Mouse (Mus musculus): ENCODE results near the gene Mphosph9.
"Not testable (repeated sequence)": the region's sequence is repeated elsewhere in the genome, so short reads cannot be mapped to it uniquely, and the experiment has no call there.

Mphosph9 gene

DNA sequence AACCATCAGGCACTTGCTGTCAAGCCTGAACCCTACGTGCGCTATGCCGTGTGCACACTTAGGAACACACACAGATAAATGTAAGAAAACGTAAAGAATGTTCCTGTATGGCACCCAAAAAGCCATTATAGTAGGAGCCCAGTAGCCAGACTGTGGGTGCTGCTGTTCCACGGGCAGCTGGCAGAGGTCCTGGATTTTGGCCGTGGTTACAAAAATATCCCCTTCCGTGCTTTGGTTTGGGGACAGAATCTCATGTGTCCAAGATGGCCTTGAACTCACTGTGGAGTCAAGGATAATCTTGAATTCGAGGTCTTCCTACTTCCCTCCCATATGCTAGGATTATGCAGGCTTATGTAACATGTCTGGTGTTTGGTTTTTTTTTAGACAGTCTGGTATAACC, 15.1 kb upstream of the Mphosph9 start:
- no peak for DNase-seq (ENCODE audit: low read depth)

DNA sequence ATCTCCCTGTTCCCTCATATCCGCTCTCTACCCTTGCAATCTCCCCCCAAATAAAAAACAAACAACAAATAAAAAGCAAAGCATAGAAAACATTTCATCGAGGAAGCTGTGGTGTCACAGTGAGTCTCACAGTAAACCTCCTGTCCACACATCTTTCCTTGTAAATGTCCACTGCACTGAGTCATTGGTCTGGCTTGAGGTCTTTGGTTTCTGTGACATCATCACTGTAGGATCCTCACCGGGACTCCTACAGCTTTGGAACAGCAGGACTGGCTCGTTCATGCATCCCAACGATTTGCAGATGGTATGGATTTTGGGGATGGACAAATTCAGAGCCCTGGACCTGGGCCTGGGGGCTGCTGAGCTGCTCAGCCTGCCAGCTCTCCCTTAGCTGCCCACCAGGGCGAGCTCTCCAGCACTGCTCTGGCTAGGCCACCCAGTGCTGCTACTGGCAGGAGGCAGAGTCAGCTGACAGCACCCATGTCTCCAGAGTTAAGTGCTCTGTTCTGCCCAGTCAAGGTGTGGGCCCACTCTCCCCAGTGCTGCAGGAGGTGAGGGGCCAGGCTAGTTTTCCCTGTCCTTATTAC, 14.1 kb upstream of the Mphosph9 start:
- DNase-seq (ENCODE audit: low read depth) = not testable (repeated sequence)

DNA sequence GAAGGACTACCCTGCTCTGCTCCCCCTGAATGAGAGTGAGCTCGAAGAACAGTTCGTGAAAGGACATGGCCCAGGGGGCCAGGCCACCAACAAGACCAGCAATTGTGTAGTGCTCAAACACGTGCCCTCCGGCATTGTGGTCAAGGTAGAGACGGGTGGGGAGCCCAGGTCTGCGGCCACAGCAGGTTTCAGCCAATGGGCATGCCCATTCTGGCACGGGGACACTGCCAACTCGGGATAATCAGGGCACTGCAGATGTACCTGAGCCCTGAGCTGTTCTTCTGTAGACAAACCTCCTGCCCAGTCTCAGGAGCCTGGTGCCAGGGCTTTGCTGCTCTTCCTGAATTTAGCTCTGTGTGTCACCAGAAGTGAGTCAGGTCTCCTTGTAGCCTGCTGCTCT, 11.0 kb upstream of the Mphosph9 start:
- DNase-seq (ENCODE audit: low read depth) = no peak

DNA sequence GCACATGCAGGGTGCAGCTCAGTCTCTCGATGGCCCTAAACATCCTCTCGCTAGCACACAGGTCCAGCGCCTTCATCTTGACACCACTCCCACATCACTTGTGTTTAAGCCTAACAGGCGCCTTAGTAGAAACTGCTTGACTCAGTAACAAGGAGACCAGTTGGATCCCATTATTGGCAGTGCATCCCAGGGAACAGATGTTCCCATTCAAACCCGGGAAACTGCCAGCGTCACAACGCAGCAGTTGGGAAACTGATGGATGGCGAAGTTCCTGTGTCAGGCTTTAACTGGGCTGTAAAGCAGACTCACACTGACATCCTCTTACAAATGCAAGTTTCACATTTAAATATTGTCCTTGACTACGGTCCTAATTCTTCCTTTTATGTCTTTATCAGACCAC, 10.1 kb upstream of the Mphosph9 start:
- no peak for DNase-seq (ENCODE audit: low read depth)

DNA sequence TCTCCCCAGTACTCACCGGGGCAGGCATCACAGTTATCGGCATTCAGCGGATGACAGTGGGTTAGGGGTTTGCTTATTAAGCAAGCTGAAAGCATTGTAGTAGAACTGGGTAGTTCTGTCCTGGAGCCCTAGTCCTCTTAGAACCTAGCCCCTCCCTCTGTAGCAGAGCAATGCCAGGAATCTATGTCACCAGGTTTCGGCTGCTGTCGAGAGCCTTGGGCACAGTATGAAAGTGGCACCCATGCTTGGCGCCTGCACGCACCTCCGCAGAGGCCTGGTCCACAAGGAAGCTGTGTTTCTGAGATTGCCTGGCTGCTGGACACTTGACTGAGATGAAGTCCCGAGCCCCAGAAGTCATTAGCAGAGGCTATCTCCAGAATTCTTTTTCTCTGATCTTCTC, 9.3 kb upstream of the Mphosph9 start:
- no peak for DNase-seq (ENCODE audit: low read depth)

- no peak for DNase-seq (ENCODE audit: low read depth)
These were observed 6.6 kb upstream of the Mphosph9 start for GRCm38 (mm10) chr5:124334392-124334791.

GRCm38 (mm10) chr5:124330086-124330485, 2.3 kb upstream of the Mphosph9 start:
- DNase-seq (ENCODE audit: low read depth) = peak; percentile 29

DNA sequence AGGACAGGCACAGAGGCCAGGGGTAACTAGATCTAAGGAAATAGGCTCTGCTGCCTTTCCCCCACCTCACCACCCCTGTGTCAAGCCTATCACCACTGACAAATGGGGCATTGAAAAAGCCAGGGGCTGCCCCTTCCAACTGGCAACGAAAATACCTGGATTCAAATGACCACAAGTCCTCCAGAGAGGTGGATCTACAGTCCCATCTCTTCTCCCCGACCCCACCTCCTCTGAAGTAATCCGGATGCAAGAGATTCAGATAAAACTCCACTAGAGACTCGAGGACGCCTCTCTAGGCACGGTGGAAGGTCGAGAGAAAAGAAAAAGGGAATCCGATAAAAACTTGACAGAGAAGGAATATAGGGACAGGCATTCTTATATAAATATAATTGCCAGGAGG, 943 bp downstream of the Mphosph9 start:
- DNase-seq (ENCODE audit: low read depth) = no peak

GRCm38 (mm10) chr5:124317648-124318047, 10.1 kb downstream of the Mphosph9 start:
- DNase-seq (ENCODE audit: low read depth) = no peak

DNA sequence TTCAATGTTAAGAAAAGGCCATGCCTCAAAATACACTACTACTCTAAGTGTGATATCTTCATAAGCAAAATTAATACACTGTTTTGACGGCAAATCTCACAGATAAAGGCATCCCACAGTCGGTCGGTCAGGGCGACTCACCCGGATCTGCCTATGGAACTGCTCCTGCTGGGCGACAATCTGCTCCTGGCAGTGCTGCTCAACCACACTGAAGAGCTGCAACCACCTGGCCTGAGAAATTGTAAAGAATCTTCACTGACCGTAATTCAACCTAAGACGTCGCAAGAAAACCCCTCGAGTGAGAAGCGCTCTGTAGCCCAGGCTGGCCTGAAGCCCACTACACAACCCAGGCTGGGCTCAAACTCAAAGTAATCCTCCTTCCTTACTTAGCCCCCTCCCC, 11.8 kb downstream of the Mphosph9 start:
- no peak for DNase-seq (ENCODE audit: low read depth)

- DNase-seq (ENCODE audit: low read depth) = no peak
These were observed 12.3 kb downstream of the Mphosph9 start for GRCm38 (mm10) chr5:124315498-124315897.

GRCm38 (mm10) chr5:124310091-124310490, 17.7 kb downstream of the Mphosph9 start:
- no peak for DNase-seq (ENCODE audit: low read depth)

- no peak for DNase-seq (ENCODE audit: low read depth)
These were observed 18.6 kb downstream of the Mphosph9 start for GRCm38 (mm10) chr5:124309155-124309554.

- peak; percentile 74 for DNase-seq (ENCODE audit: low read depth)
These were observed 24.9 kb downstream of the Mphosph9 start for GRCm38 (mm10) chr5:124302853-124303252.

GRCm38 (mm10) chr5:124300132-124300531, 27.6 kb downstream of the Mphosph9 start:
- no peak for DNase-seq (ENCODE audit: low read depth)

DNA sequence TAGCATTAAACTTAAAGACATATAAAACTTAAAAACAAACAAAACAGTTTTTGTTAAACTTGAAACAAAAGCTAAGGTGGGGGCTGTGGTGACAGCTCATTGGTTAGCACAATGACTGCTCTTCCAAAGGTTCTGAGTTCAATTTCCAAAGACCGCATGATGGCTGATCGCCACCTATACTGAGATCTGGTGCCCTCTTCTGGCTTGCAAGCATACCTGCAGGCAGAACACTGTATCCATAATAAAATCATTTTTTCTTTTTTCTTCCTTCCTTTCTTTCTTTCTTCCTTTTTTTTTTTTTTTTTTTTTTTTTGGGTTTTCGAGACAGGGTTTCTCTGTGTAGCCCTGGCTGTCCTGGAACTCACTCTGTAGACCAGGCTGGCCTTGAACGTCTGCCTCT, 28.5 kb downstream of the Mphosph9 start:
- peak; percentile 68 for DNase-seq (ENCODE audit: low read depth)

DNA sequence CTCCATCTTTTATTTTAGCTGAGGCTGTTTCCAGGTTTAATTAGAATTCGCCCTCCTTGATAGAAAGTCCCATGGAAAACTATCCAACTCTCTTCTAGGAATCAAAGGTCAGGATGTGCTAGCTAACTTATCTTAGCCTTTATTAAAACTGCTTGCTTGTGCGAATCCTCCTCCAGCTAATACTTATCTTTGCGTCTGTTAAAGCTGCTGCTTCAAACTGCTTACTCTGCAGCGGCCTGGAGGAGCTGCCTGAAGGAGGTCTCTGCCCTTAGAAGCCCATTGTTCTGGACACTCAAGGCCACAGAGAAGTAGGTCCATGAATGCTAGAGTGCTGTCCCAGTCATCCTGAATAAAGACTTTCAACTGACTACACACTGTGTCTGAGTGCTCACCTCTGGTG, 31.3 kb downstream of the Mphosph9 start:
- DNase-seq (ENCODE audit: low read depth) = no peak

GRCm38 (mm10) chr5:124293967-124294366, 33.8 kb downstream of the Mphosph9 start:
- DNase-seq (ENCODE audit: low read depth) = no peak

GRCm38 (mm10) chr5:124290216-124290615, 37.6 kb downstream of the Mphosph9 start:
- DNase-seq (ENCODE audit: low read depth) = no peak

- no peak for DNase-seq (ENCODE audit: low read depth)
These were observed 40.0 kb downstream of the Mphosph9 start for GRCm38 (mm10) chr5:124287616-124288247.

DNA sequence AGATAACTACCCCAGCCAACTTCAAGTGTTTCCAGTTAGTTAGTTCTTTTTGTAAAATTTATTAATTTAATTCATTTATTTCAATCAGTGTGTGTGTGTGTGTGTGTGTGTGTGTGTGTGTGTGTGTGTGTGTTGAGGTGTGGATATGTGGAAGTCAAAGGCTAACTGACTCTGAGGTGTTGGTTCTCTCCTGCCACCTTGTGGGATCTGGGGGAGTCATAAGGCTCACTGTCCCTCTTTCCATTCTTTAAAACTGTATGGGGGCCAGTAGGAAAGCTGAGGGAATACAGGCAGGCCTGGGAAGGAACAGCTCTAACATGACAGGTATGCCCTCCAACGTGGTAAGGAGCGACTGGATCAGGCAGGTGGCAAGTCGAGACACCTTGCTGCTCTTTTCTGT, 43.4 kb downstream of the Mphosph9 start:
- no peak for DNase-seq (ENCODE audit: low read depth)

DNA sequence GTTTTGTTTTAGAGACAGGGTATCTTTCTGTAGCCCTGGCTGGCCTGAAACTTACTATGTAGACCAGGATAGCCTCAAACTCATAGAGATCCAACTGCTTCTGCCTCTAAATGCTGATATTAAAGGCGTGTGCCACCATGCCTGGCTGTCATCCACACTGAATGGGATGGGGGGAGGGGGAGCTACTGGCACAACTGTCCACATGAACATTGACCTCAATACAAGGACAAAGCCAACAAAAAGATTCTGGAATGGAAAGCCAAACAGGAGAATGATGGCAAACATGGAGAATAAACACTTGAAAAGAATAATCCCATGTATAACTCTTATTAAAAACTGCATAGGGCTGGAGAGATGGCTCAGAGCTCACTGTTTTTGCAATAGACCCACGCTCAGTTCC, 44.9 kb downstream of the Mphosph9 start:
- no peak for DNase-seq (ENCODE audit: low read depth)

DNA sequence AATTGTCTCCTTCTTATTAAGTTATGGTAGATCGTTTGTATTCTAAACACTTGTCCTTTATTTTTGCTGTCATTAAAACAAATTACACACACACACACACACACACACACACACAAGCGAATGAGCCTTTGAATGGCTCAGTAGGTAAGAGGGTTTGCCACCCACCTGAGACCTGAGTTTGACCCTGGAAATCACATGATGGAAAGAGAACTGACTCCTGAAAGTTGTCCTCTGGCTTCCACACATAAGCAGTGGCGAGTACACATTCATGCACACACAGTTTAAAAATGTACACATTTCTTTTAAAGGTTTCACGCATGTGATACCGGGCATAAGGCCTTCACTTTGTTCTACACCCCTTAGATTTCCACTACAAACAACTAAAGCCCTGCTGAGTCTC, 57.5 kb downstream of the Mphosph9 start:
- DNase-seq (ENCODE audit: low read depth) = no peak

- DNase-seq (ENCODE audit: low read depth) = no peak
These were observed 58.1 kb downstream of the Mphosph9 start for GRCm38 (mm10) chr5:124269661-124270060.
